25 mouse cellular contexts compared by ENCODE assay signal in the genomic region with DNA sequence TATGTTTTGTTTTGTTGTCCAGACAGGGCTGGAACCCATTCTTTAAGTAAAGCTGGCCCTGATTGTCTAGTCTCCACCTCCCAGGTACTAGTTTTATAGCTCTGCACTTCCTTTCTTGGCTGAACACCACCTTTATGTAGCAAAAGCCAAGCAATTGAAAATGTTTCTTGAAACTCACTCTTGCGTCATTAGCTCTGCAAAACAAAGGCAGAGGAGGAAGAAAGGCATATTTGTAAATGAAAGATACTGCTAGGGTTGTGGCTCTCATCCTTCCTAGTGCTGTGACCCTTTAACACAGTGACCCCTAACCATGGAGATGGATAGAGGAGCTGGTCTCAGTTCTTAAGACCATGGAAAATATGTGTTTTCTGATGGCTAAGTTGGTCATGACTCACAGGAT. TPM values are rescaled to one million over a fixed set of nuclear protein-coding genes. Genes with fewer than 3 reads are reported as not detected.
DNase-seq lines count a peak whose midpoint lies in the region; TF ChIP-seq lines count a peak whose summit lies in the region.
"Had no signal": no experiment of that assay in that cellular context is flagged by ENCODE, and none has a peak within 500 bp of the region (broad histone marks: within the 10 kb centered on the region; RNA-seq: fewer than 3 reads in every experiment).

No protein-coding gene starts in this region.

- no peaks in the 10 kb centered on the region for H3K36me3 ChIP-seq in myocyte (ENCODE audit: control insufficient read depth, insufficient read depth)
- H3K36me3 ChIP-seq: embryonic facial prominence, embryonic 13.5 days; embryonic facial prominence, embryonic 15.5 days; forebrain, embryonic 15.5 days; G1E had no signal

- no peak for TF ChIP-seq POLR2A in myocyte (IDR thresholded peaks at IDR 0.05; ENCODE audit: insufficient read length, low read depth)

- peak; percentile 10 for DNase-seq in heart, adult 11 months
- no peak for DNase-seq in heart, adult 9 months (ENCODE audit: low spot score in 2 of 2)
- DNase-seq in ES-CJ7 (ENCODE audit: low read depth, low spot score) (peak; percentile 56), R1 (ENCODE audit: low read depth, low spot score) (peak; percentile 61)
- no peak for DNase-seq in urinary bladder, postnatal 36 days (ENCODE audit: low spot score in 2 of 2)
- DNase-seq in urinary bladder, adult 18-20 months (ENCODE audit: low spot score in 2 of 2) = no peak
- no peak for DNase-seq in cerebellum, adult 11-12 months
- DNase-seq: adrenal gland, adult 8-10 months; adrenal gland, postnatal 14 days; adrenal gland, postnatal 36 days; cerebellum, adult 18-20 months; cerebellum, adult 8-10 months; cerebellum, adult 9-11 months; cerebellum, postnatal 14 days; cerebellum, postnatal 36 days; embryo, embryonic 11 days; forebrain, postnatal 0 days had no signal

- H3K4me3 ChIP-seq in myocyte = no peak overlapping the region
- H3K4me3 ChIP-seq: embryonic facial prominence, embryonic 13.5 days; embryonic facial prominence, embryonic 15.5 days; forebrain, embryonic 13.5 days; forebrain, embryonic 15.5 days had no signal

- no peaks in the 10 kb centered on the region for H3K79me2 ChIP-seq in myocyte (ENCODE audit: control insufficient read depth, insufficient read depth)

- H3K27me3 ChIP-seq in myocyte (ENCODE audit: control insufficient read depth, insufficient read depth, insufficient read length) = no peaks in the 10 kb centered on the region
- H3K27me3 ChIP-seq: embryonic facial prominence, embryonic 13.5 days; embryonic facial prominence, embryonic 15.5 days; forebrain, embryonic 13.5 days; forebrain, embryonic 15.5 days had no signal

- H3K4me2 ChIP-seq in myocyte (ENCODE audit: low read depth) = no peak overlapping the region
- H3K4me2 ChIP-seq: embryonic facial prominence, embryonic 13.5 days; embryonic facial prominence, embryonic 15.5 days; forebrain, embryonic 13.5 days; forebrain, embryonic 15.5 days had no signal

- H3ac ChIP-seq in myocyte (ENCODE audit: control insufficient read depth, insufficient read length) = no peak overlapping the region

TF ChIP-seq in myocyte, 11 proteins besides CTCF, POLR2A, EP300 and RAD21:
- TF ChIP-seq CEBPB (IDR thresholded peaks at IDR 0.05; ENCODE audit: insufficient read depth, poor library complexity, severe bottlenecking) = peak; percentile 24; the same call in 1 of the 2 replicates
- TF ChIP-seq TCF3 (IDR thresholded peaks at IDR 0.05; ENCODE audit: insufficient read length, low read depth) = no peak
TF ChIP-seq in myocyte: peak in this region for 1.

RNA-seq across cellular contexts. Expression of a gene that starts 12.7 kb away (rescaled TPM):
- polyA plus RNA-seq in myocyte (2012; fragmentation: generic; extraction: Trizol) = 0.02 TPM
- polyA plus RNA-seq: C2C12; embryonic facial prominence, embryonic 13.5 days; Patski had no signal

RNA-seq across cellular contexts. Expression of a gene that starts 25.0 kb away (rescaled TPM):
- 58.8 TPM for polyA plus RNA-seq in myocyte (2012; fragmentation: generic; extraction: Trizol)

RNA-seq across cellular contexts. Expression of a gene that starts 25.0 kb away (rescaled TPM):
- polyA plus RNA-seq in myocyte (2012; fragmentation: generic; extraction: Trizol) = 1,523 TPM

Comparison
In these comparisons a context has a peak if more than half of its experiments do, and no peak if none do; other contexts are left out.
1. DNase-seq: peak in heart, adult 11 months (single experiment), ES-CJ7 (single experiment) and R1 (single experiment); none in heart, adult 9 months (0 of 2), urinary bladder, postnatal 36 days (0 of 2), urinary bladder, adult 18-20 months (0 of 2) and cerebellum, adult 11-12 months (single experiment).